Mouse (Mus musculus) embryonic facial prominence, embryonic 14.5 days (tissue): ENCODE data around the gene Mrps6. TPM values are rescaled to one million over a fixed set of nuclear protein-coding genes. Genes with fewer than 3 reads are reported as not detected.

ENCODE experiments used
- ATAC-seq: fragments of 200-750 bp; cut with Nextera tagmentation; 2 replicates; pipeline ENCODE4 v1.8.0; 2017; ENCODE audit warnings: low read depth, moderate number of reproducible peaks, moderate TSS enrichment
- DNase-seq: peaks from one replicate; pipeline ENCODE4 v3.0.0-alpha.2; 2015; ENCODE audit warnings: low spot score
- H3K27ac ChIP-seq: fragments of 300-500 bp; sonication (generic); replicated peaks from 2 replicates; pipeline ENCODE4 v1.5.1; 2014; ENCODE audit warnings: low read depth, mild to moderate bottlenecking, low read length, moderate library complexity
- H3K27me3 ChIP-seq: fragments of 300-500 bp; sonication (generic); replicated peaks from 2 replicates; pipeline ENCODE4 v1.6.1; 2014; ENCODE audit warnings: low read length; ENCODE audit not compliant: control insufficient read depth, insufficient read depth
- H3K36me3 ChIP-seq: fragments of 300-500 bp; sonication (generic); 2 replicates; pipeline ENCODE4 v1.6.1; 2014; ENCODE audit warnings: low read length, mixed read lengths; ENCODE audit not compliant: control insufficient read depth, insufficient read depth
- H3K4me1 ChIP-seq: fragments of 300-500 bp; sonication (generic); 2 replicates; pipeline ENCODE4 v1.6.1; 2014; ENCODE audit warnings: antibody characterized with exemption, low read length; ENCODE audit not compliant: control insufficient read depth, insufficient read depth
- H3K4me2 ChIP-seq: fragments of 300-500 bp; sonication (generic); 2 replicates; pipeline ENCODE4 v1.6.1; 2014; ENCODE audit warnings: low read depth, mild to moderate bottlenecking, low read length, moderate library complexity, mixed read lengths
- H3K4me3 ChIP-seq: fragments of 300-500 bp; sonication (generic); 2 replicates; pipeline ENCODE4 v1.5.1; 2014; ENCODE audit warnings: low read depth, mild to moderate bottlenecking, low read length
- H3K9ac ChIP-seq: fragments of 300-500 bp; sonication (generic); 2 replicates; pipeline ENCODE4 v1.6.1; 2014; ENCODE audit warnings: low read depth, mild to moderate bottlenecking, low read length, moderate library complexity, mixed read lengths
- H3K9me3 ChIP-seq: fragments of 300-500 bp; sonication (generic); 2 replicates; pipeline ENCODE4 v1.6.1; 2016; ENCODE audit warnings: low read length; ENCODE audit not compliant: control insufficient read depth
- WGBS: fragments of 180-500 bp; shearing (Covaris S2); extraction: QIAGEN DNeasy Blood & Tissue Kit; methylation state at CpG from one replicate; pipeline ENCODE4 v1.1.7; 2014; 5-methylcytosine and 5-hydroxymethylcytosine counted together
- polyA plus RNA-seq: library from polyadenylated mRNA; unstranded; fragments of >200 nt; fragmentation: Nextera tagmentation; extraction: Ambion mirVana; gene quantifications from 2 replicates; pipeline ENCODE4 v1.2.1, GENCODE M21; 2014

The Mrps6 gene
- polyA plus RNA-seq, 1 experiment from 2014 or later = 113 TPM

- Histone ChIP-seq H3K27me3 (no peaks in the 10 kb centered on the region), H3K4me2 (no peak overlapping the region), H3K27ac (no peak overlapping the region), H3K36me3 (peaks cover 14% of the 10 kb centered on the region; the same call in 1 of the 2 replicates), H3K9ac (no peak overlapping the region), H3K9me3 (no peaks in the 10 kb centered on the region), H3K4me1 (peaks cover 12% of the 10 kb centered on the region; the same call in 1 of the 2 replicates), H3K4me3 (no peak overlapping the region)
- 80% methylated on average over 2 of the region's 2 CpGs for WGBS
- ATAC-seq (no peak), DNase-seq (no peak)
Measured at GRCm38 (mm10) chr16:92104332-92104590, 46.2 kb downstream of the Mrps6 start.

GRCm38 (mm10) chr16:92104951-92105350, 46.9 kb downstream of the Mrps6 start:
- no peaks in the 10 kb centered on the region for H3K27me3 ChIP-seq
- H3K9me3 ChIP-seq = no peaks in the 10 kb centered on the region
- H3K4me1 ChIP-seq = 0 out of 2 replicates have a peak, but pooled peaks cover 5% of the 10 kb centered on the region
- H3K9ac ChIP-seq = no peak overlapping the region
- no peak for ATAC-seq
- no peak for DNase-seq
- no peak overlapping the region for H3K4me3 ChIP-seq
- no peak overlapping the region for H3K27ac ChIP-seq
- H3K36me3 ChIP-seq = peaks cover 8% of the 10 kb centered on the region; the same call in 1 of the 2 replicates
- no peak overlapping the region for H3K4me2 ChIP-seq
- 92% methylated on average over 2 of the region's 2 CpGs for WGBS

GRCm38 (mm10) chr16:92105631-92106030, 47.6 kb downstream of the Mrps6 start:
- no peak for DNase-seq
- 0 out of 2 replicates have a peak, but pooled peaks cover 4% of the 10 kb centered on the region for H3K4me1 ChIP-seq
- H3K4me2 ChIP-seq = no peak overlapping the region
- WGBS = 65% methylated on average over 3 of the region's 3 CpGs
- H3K4me3 ChIP-seq = no peak overlapping the region
- no peaks in the 10 kb centered on the region for H3K9me3 ChIP-seq
- H3K27ac ChIP-seq = no peak overlapping the region
- 0 out of 2 replicates have a peak, but pooled peaks cover 7% of the 10 kb centered on the region for H3K36me3 ChIP-seq
- H3K9ac ChIP-seq = no peak overlapping the region
- ATAC-seq = no peak
- no peaks in the 10 kb centered on the region for H3K27me3 ChIP-seq

GRCm38 (mm10) chr16:92107346-92107745, 49.3 kb downstream of the Mrps6 start:
- no peak overlapping the region for H3K9ac ChIP-seq
- H3K9me3 ChIP-seq = no peaks in the 10 kb centered on the region
- no peak for ATAC-seq
- no peak overlapping the region for H3K4me2 ChIP-seq
- H3K27ac ChIP-seq = no peak overlapping the region
- no peak for DNase-seq
- peaks cover 14% of the 10 kb centered on the region for H3K36me3 ChIP-seq
- H3K4me1 ChIP-seq = 0 out of 2 replicates have a peak, but pooled peaks cover 4% of the 10 kb centered on the region
- H3K4me3 ChIP-seq = no peak overlapping the region
- no peaks in the 10 kb centered on the region for H3K27me3 ChIP-seq
- 90% methylated on average over 5 of the region's 5 CpGs for WGBS

- Histone ChIP-seq H3K27ac (no peak overlapping the region), H3K27me3 (no peaks in the 10 kb centered on the region), H3K4me1 (peaks cover 16% of the 10 kb centered on the region), H3K9ac (no peak overlapping the region), H3K4me3 (no peak overlapping the region), H3K9me3 (no peaks in the 10 kb centered on the region), H3K36me3 (peaks cover 18% of the 10 kb centered on the region), H3K4me2 (no peak overlapping the region)
- 84% methylated on average over 5 of the region's 5 CpGs for WGBS
- ATAC-seq (no peak), DNase-seq (no peak)
Measured at GRCm38 (mm10) chr16:92114706-92115241, 56.7 kb downstream of the Mrps6 start.

- 32% methylated on average over 20 of the region's 20 CpGs for WGBS
- Histone ChIP-seq H3K9me3 (no peaks in the 10 kb centered on the region), H3K4me3 (peak overlapping the region; percentile 11; the same call in 1 of the 2 replicates)
Measured at GRCm38 (mm10) chr16:92115611-92116421, 57.7 kb downstream of the Mrps6 start.

GRCm38 (mm10) chr16:92117337-92118209, 59.5 kb downstream of the Mrps6 start:
- DNase-seq = no peak

More at GRCm38 (mm10) chr16:92115611-92116421, 57.7 kb downstream of the Mrps6 start:
- Histone ChIP-seq H3K9ac (peak overlapping the region; percentile 45; the same call in 1 of the 2 replicates), H3K4me2 (peak overlapping the region; percentile 45), H3K36me3 (peaks cover 18% of the 10 kb centered on the region), H3K27me3 (no peaks in the 10 kb centered on the region), H3K4me1 (peaks cover 16% of the 10 kb centered on the region), H3K27ac (no peak overlapping the region)
- DNase-seq (peak; percentile 67), ATAC-seq (peak; percentile 58; the same call in 1 of the 2 replicates)

GRCm38 (mm10) chr16:92119013-92119515, 61.0 kb downstream of the Mrps6 start:
- DNase-seq (no peak), ATAC-seq (no peak)
- no peaks in the 10 kb centered on the region for H3K27me3 ChIP-seq
- H3K36me3 ChIP-seq = no peaks in the 10 kb centered on the region
- H3K4me2 ChIP-seq = no peak overlapping the region
- peaks cover 16% of the 10 kb centered on the region for H3K4me1 ChIP-seq
- no peak overlapping the region for H3K4me3 ChIP-seq
- no peak overlapping the region for H3K9ac ChIP-seq
- H3K9me3 ChIP-seq = no peaks in the 10 kb centered on the region
- WGBS = 60% methylated on average over 13 of the region's 13 CpGs
- H3K27ac ChIP-seq = no peak overlapping the region

More at GRCm38 (mm10) chr16:92117337-92118209, 59.5 kb downstream of the Mrps6 start:
- peaks cover 6% of the 10 kb centered on the region for H3K36me3 ChIP-seq
- H3K4me3 ChIP-seq = no peak overlapping the region
- 55% methylated on average over 9 of the region's 9 CpGs for WGBS
- no peaks in the 10 kb centered on the region for H3K27me3 ChIP-seq
- H3K9ac ChIP-seq = no peak overlapping the region
- no peaks in the 10 kb centered on the region for H3K9me3 ChIP-seq
- ATAC-seq = peak; percentile 9; the same call in 1 of the 2 replicates
- H3K4me2 ChIP-seq = no peak overlapping the region
- H3K4me1 ChIP-seq = peaks cover 16% of the 10 kb centered on the region
- no peak overlapping the region for H3K27ac ChIP-seq
